Mouse (Mus musculus) Muller cell, postnatal 12 days (primary cell): ENCODE results near the gene Uaca.

Experiments
- DNase-seq: peaks from one replicate; pipeline ENCODE4 v3.0.0-alpha.2; 2015; ENCODE audit errors: inconsistent ontology term

Gene Uaca

GRCm38 (mm10) chr9:60878630-60879029 is 84.3 kb downstream of the Uaca start:
- no peak for DNase-seq

GRCm38 (mm10) chr9:60885148-60885547 is 90.8 kb downstream of the Uaca start:
- no peak for DNase-seq

GRCm38 (mm10) chr9:60886431-60887371 is 92.4 kb downstream of the Uaca start:
- DNase-seq: peak; percentile 54

GRCm38 (mm10) chr9:60887389-60887811 is 93.1 kb downstream of the Uaca start:
- DNase-seq: no peak

- DNase-seq: no peak
Measured at GRCm38 (mm10) chr9:60893511-60893910, 99.2 kb downstream of the Uaca start.

- DNase-seq: peak; percentile 78
Measured at GRCm38 (mm10) chr9:60895486-60896110, 101.3 kb downstream of the Uaca start.

- DNase-seq: no peak
Measured at GRCm38 (mm10) chr9:60898291-60899020, 104.1 kb downstream of the Uaca start.

- no peak for DNase-seq
Measured at GRCm38 (mm10) chr9:60899201-60899600, 104.9 kb downstream of the Uaca start.

GRCm38 (mm10) chr9:60899797-60900459 is 105.6 kb downstream of the Uaca start:
- DNase-seq: no peak

- DNase-seq: no peak
Measured at GRCm38 (mm10) chr9:60912266-60912665, 117.9 kb downstream of the Uaca start.

- no peak for DNase-seq
Measured at GRCm38 (mm10) chr9:60913626-60914025, 119.3 kb downstream of the Uaca start.

GRCm38 (mm10) chr9:60919936-60920672 is 125.8 kb downstream of the Uaca start:
- peak; percentile 43 for DNase-seq

GRCm38 (mm10) chr9:60920673-60921062 is 126.3 kb downstream of the Uaca start:
- peak; percentile 70 for DNase-seq

GRCm38 (mm10) chr9:60921287-60921686 is 126.9 kb downstream of the Uaca start:
- no peak for DNase-seq

GRCm38 (mm10) chr9:60921831-60922230 is 127.5 kb downstream of the Uaca start:
- peak; percentile 29 for DNase-seq

- no peak for DNase-seq
Measured at GRCm38 (mm10) chr9:60926301-60926700, 132.0 kb downstream of the Uaca start.

GRCm38 (mm10) chr9:60929290-60929983 is 135.1 kb downstream of the Uaca start:
- DNase-seq: peak; percentile 35
